Mouse (Mus musculus) myocyte (in vitro differentiated cells): ENCODE data around the gene Lig1. TPM values are rescaled to one million over a fixed set of nuclear protein-coding genes. Genes with fewer than 3 reads are reported as not detected.

Experiments used
- H3K27me3 ChIP-seq: one replicate; pipeline ENCODE4 v1.6.1; 2011; ENCODE audit not compliant: control insufficient read depth, insufficient read depth, insufficient read length
- H3K36me3 ChIP-seq: one replicate; pipeline ENCODE4 v1.6.1; 2011; ENCODE audit not compliant: control insufficient read depth, insufficient read depth
- H3K4me2 ChIP-seq: one replicate; pipeline ENCODE4 v1.6.1; 2011; ENCODE audit warnings: low read depth, control low read depth
- H3K4me3 ChIP-seq: one replicate; pipeline ENCODE4 v1.5.1; 2011; ENCODE audit warnings: mild to moderate bottlenecking, control low read depth, moderate library complexity
- H3K79me2 ChIP-seq: one replicate; pipeline ENCODE4 v1.6.1; 2011; ENCODE audit not compliant: control insufficient read depth, insufficient read depth
- H3ac ChIP-seq: one replicate; pipeline ENCODE4 v1.6.1; 2011; ENCODE audit not compliant: control insufficient read depth, insufficient read length
- CEBPB ChIP-seq: IDR thresholded peaks from 2 replicates; pipeline ENCODE4 v1.6.1; 2011; ENCODE audit warnings: mild to moderate bottlenecking, moderate library complexity; ENCODE audit not compliant: poor library complexity, insufficient read depth, severe bottlenecking
- E2F4 ChIP-seq: IDR thresholded peaks from one replicate; pipeline ENCODE4 v1.6.1; 2011; ENCODE audit warnings: mild to moderate bottlenecking, control low read depth, moderate library complexity; ENCODE audit not compliant: insufficient read depth
- MAX ChIP-seq: IDR thresholded peaks from one replicate; pipeline ENCODE4 v1.6.1; 2011; ENCODE audit warnings: low read depth, mild to moderate bottlenecking, control low read depth
- MYOD1 ChIP-seq, 3 experiments: IDR thresholded peaks; one replicate each; pipeline ENCODE4 v1.6.1; 2011; ENCODE audit warnings: control low read depth in 2 of 3, low read depth in 2 of 3, mild to moderate bottlenecking in 2 of 3, moderate library complexity in 1 of 3; ENCODE audit not compliant: insufficient read length in 2 of 3, control insufficient read depth in 1 of 3
- MYOG ChIP-seq, 3 experiments: IDR thresholded peaks; one replicate each; pipeline ENCODE4 v1.6.1; 2011; ENCODE audit warnings: control low read depth in 2 of 3, low read depth in 2 of 3, mild to moderate bottlenecking in 2 of 3; ENCODE audit not compliant: insufficient read length in 2 of 3, control insufficient read depth in 1 of 3, insufficient read depth in 1 of 3
- POLR2A ChIP-seq: IDR thresholded peaks from one replicate; pipeline ENCODE4 v1.6.1; 2011; ENCODE audit warnings: low read depth, mild to moderate bottlenecking, control low read depth, moderate library complexity; ENCODE audit not compliant: insufficient read length
- POLR2AphosphoS2 ChIP-seq: IDR thresholded peaks from one replicate; pipeline ENCODE4 v1.6.1; 2011; ENCODE audit warnings: low read depth, control low read depth; ENCODE audit not compliant: insufficient read length
- REST ChIP-seq: IDR thresholded peaks from one replicate; pipeline ENCODE4 v1.6.1; 2011; ENCODE audit warnings: mild to moderate bottlenecking, control low read depth, moderate library complexity; ENCODE audit not compliant: insufficient read depth, insufficient read length
- SRF ChIP-seq: IDR thresholded peaks from one replicate; pipeline ENCODE4 v1.6.1; 2011; ENCODE audit warnings: low read depth; ENCODE audit not compliant: control insufficient read depth, insufficient read length
- TCF12 ChIP-seq: IDR thresholded peaks from one replicate; pipeline ENCODE4 v1.6.1; 2011; ENCODE audit warnings: mild to moderate bottlenecking, control low read depth; ENCODE audit not compliant: poor library complexity, insufficient read depth, severe bottlenecking
- TCF3 ChIP-seq: IDR thresholded peaks from one replicate; pipeline ENCODE4 v1.6.1; 2011; ENCODE audit warnings: low read depth, control low read depth; ENCODE audit not compliant: insufficient read length
- USF1 ChIP-seq: IDR thresholded peaks from one replicate; pipeline ENCODE4 v1.6.1; 2011; ENCODE audit warnings: low read depth, mild to moderate bottlenecking, control low read depth, moderate library complexity
- polyA plus RNA-seq: library from polyadenylated mRNA; unstranded; fragments of >200 nt; fragmentation: generic; extraction: Trizol; gene quantifications from one replicate; pipeline ENCODE4 v1.2.1, GENCODE M21; 2012; ENCODE audit warnings: missing spikeins

Gene Lig1
- polyA plus RNA-seq, 1 experiment, result 17.5 TPM

- no peak overlapping the region for H3ac ChIP-seq
- no peaks in the 10 kb centered on the region for H3K27me3 ChIP-seq
- no peak overlapping the region for H3K4me3 ChIP-seq
- H3K79me2 ChIP-seq, result no peaks in the 10 kb centered on the region
- H3K4me2 ChIP-seq, result no peak overlapping the region
- no peaks in the 10 kb centered on the region for H3K36me3 ChIP-seq
- TF ChIP-seq USF1 (no peak), POLR2AphosphoS2 (no peak), TCF3 (no peak), SRF (no peak), TCF12 (no peak), E2F4 (no peak), CEBPB (no peak), REST (no peak)
Measured at GRCm38 (mm10) chr7:13288621-13289020, 11.5 kb downstream of the Lig1 start.

- H3ac ChIP-seq, result no peak overlapping the region
- H3K79me2 ChIP-seq, result no peaks in the 10 kb centered on the region
- TF ChIP-seq E2F4 (no peak), POLR2AphosphoS2 (no peak), MYOD1 (IDR thresholded peaks at IDR 0.05; ENCODE audit: control insufficient read depth in 1 of 3, insufficient read length in 2 of 3, low read depth in 2 of 3) (no peak), CEBPB (no peak), MYOG (IDR thresholded peaks at IDR 0.05; ENCODE audit: control insufficient read depth in 1 of 3, insufficient read depth in 1 of 3, insufficient read length in 2 of 3, low read depth in 2 of 3) (no peak), POLR2A (no peak), SRF (no peak), USF1 (no peak), TCF3 (no peak), TCF12 (no peak), REST (no peak), MAX (no peak)
- H3K4me3 ChIP-seq, result no peak overlapping the region
- H3K27me3 ChIP-seq, result no peaks in the 10 kb centered on the region
- no peak overlapping the region for H3K4me2 ChIP-seq
- H3K36me3 ChIP-seq, result no peaks in the 10 kb centered on the region
Measured at GRCm38 (mm10) chr7:13290041-13290675, 13.1 kb downstream of the Lig1 start.

- no peak overlapping the region for H3K4me2 ChIP-seq
- H3K4me3 ChIP-seq, result no peak overlapping the region
- no peaks in the 10 kb centered on the region for H3K36me3 ChIP-seq
- no peak overlapping the region for H3ac ChIP-seq
- no peak for TF ChIP-seq E2F4
- no peak for TF ChIP-seq MYOD1 (IDR thresholded peaks at IDR 0.05; ENCODE audit: control insufficient read depth in 1 of 3, insufficient read length in 2 of 3, low read depth in 2 of 3)
- TF ChIP-seq USF1, result no peak
- TF ChIP-seq MAX, result no peak
- no peak for TF ChIP-seq POLR2A
- TF ChIP-seq POLR2AphosphoS2, result no peak
- no peaks in the 10 kb centered on the region for H3K79me2 ChIP-seq
- no peaks in the 10 kb centered on the region for H3K27me3 ChIP-seq
Measured at GRCm38 (mm10) chr7:13291370-13291769, 14.3 kb downstream of the Lig1 start.

GRCm38 (mm10) chr7:13293878-13294855, 17.1 kb downstream of the Lig1 start:
- Histone ChIP-seq H3K79me2 (no peaks in the 10 kb centered on the region), H3K4me2 (no peak overlapping the region), H3K4me3 (no peak overlapping the region), H3ac (no peak overlapping the region), H3K27me3 (no peaks in the 10 kb centered on the region), H3K36me3 (peaks cover 4% of the 10 kb centered on the region)
- TF ChIP-seq POLR2A (no peak), E2F4 (no peak), REST (no peak), TCF3 (no peak), CEBPB (no peak), MYOD1 (IDR thresholded peaks at IDR 0.05; ENCODE audit: control insufficient read depth in 1 of 3, insufficient read length in 2 of 3, low read depth in 2 of 3) (no peak), MAX (no peak), TCF12 (no peak), SRF (no peak), POLR2AphosphoS2 (no peak), USF1 (no peak), MYOG (IDR thresholded peaks at IDR 0.05; ENCODE audit: control insufficient read depth in 1 of 3, insufficient read depth in 1 of 3, insufficient read length in 2 of 3, low read depth in 2 of 3) (no peak)
